Mouse (Mus musculus): ENCODE results near the gene Gm17361. TPM values are rescaled to one million over a fixed set of nuclear protein-coding genes. Genes with fewer than 3 reads are reported as not detected.
"Not testable (repeated sequence)": the region's sequence is repeated elsewhere in the genome, so short reads cannot be mapped to it uniquely, and the experiment has no call there.

Gm17361 gene
- polyA plus RNA-seq (2012; ENCODE audit: insufficient read depth, insufficient read length, missing spikeins), result not detected in 2 replicates

GRCm38 (mm10) chrX:125003863-125004262 lies at the start of gene Gm17361:
Gene Gm17361, plus strand, starts transcription at chrX:125004163.
- H3K27ac ChIP-seq (replicated peaks; ENCODE audit: low read depth, low read length); H3K4me1 ChIP-seq (ENCODE audit: control insufficient read depth, insufficient read depth, insufficient read length, low read length); H3K4me3 ChIP-seq (ENCODE audit: insufficient read depth, low read depth, low read length): not testable (repeated sequence)
